Mouse (Mus musculus) left cerebral cortex, postnatal 10 days (tissue): ENCODE measurements around the gene Erc1. TPM values are rescaled to one million over a fixed set of nuclear protein-coding genes. Genes with fewer than 3 reads are reported as not detected.

ENCODE experiments used
- DNase-seq, 2 experiments: peaks; one replicate each; pipeline ENCODE4 v3.0.0; 2021 to 2022; ENCODE audit warnings: low spot score in 2 of 2, mixed read lengths in 1 of 2; ENCODE audit errors: extremely low spot score in 1 of 2
- intact Hi-C: fragments of 180-260 bp; cut with DNase I; formaldehyde crosslinking; loops from one replicate; pipeline ENCODE4 v1.15.1; 2025
- total RNA-seq, 2 experiments: library from RNA; stranded (reverse); gene quantifications; 2 replicates each; pipeline ENCODE4 v1.2.3; 2021

Erc1 gene
- 100 to 1,000 TPM; 127 to 131 TPM for total RNA-seq

DNA sequence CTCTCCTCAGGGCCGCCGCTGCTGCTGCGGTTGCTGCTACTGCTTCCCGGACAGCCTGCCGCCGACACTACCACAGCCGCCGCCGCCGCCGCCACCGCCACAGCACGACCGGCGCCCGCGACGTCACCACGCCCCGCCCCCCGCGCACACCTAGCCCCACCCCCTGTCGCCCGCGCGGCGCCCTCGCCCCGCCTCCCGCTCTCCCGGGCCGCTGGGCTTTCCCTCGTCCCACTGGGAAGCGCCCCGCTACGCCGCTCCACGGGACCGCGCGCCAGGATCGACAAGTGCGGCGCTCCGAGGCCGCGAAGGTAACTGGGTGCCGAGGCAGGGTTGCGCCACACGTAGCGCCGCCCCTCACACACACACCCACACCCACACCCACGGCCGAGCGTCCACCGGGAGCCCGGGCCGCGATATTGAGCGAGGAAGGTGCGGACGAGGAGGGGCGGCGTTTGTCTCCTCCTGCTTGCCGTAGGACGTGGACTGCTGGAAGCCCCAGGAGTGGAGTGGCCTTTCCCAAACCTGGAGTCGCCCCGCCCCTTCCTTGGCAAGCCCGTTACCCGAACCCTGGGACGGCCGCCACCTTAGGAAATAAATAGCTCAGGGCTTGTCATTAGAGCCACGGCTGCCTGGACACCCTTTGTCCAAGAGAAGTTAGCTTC, at the start of gene Erc1:
TSS of gene Erc1 (minus strand) at position 134 of the 662 bp plus-strand sequence.
- DNase-seq: peak; percentile 88 to 97
- intact Hi-C loops: loop anchor here (5.0 kb wide), 2 partner anchors 51 to 54 kb away; partner anchors contain the start of gene Rad52

DNA sequence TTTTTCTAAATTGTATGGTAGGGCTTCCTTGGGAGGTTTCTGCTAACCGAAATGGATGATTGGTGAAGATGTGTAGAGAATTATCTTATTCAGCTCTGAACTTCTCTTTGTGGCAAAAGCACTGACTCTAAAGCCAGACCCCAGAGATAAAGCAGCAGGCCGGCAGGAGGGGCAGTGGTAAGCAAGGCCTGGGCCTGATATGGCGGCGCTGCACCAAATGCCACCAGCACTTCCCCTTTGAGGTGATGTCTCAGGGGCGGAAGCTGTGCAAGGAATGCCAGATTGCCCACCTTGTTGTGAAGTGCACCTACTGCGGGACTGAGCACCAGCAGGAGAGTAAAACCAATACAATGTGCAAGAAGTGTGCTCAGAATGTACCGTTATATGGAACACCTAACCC, 44.7 kb upstream of the Erc1 start:
- DNase-seq: no peak
- intact Hi-C loops: no loop called here

DNA sequence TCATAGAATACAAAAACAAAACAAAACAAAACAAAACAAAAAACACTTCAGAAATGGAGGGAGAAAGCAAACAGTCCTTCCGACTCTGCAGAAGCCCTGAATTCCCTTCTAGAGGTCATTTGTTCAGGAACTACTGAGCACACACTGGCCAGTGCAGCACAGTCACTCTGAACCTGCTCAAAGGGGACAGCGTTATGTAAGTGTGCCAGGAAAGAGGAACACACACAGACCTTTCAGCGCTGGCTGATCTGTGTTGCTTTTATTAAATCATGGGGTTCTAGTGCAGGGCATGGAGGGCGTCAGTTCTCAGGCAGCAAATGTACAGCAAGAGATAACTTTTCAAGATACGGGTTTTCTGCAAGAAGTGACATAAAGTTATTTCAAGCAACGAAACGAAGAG, 35.2 kb upstream of the Erc1 start:
- intact Hi-C loops: no loop called here
- DNase-seq: no peak

DNA sequence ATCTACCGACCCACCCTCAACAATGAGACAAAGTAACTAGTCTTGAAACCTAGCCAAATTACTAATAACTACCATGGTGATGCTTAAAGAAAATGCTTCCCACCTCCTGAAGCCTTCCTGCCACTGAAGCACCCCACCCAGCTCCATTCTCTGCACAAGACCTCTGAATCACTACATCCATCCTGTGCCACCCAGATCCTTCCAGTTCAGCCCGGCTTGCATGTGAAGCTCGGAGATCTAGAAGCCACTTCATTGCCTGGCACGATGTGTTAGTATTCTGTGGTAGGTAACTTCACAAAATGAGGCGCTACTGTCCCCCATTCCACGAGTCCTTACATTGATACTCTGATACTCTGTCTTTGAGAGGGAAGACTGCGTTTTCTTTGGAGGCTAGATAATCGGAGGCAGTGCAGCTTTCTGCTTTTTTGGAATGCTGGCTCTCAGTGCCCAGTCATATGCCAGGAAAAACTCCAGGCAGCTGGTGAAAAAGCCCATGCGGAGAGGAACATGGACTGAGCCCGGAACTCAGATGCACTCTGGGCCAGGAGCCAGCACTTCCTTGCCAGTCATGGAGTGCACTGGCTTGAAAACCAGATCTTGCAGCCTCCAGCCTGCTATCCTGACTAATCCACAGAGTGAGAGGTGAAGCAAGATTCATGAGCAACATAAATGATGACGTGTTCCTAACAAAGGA, 16.5 kb upstream of the Erc1 start:
- intact Hi-C loops: no loop called here
- peak; percentile 85 to 88 for DNase-seq

DNA sequence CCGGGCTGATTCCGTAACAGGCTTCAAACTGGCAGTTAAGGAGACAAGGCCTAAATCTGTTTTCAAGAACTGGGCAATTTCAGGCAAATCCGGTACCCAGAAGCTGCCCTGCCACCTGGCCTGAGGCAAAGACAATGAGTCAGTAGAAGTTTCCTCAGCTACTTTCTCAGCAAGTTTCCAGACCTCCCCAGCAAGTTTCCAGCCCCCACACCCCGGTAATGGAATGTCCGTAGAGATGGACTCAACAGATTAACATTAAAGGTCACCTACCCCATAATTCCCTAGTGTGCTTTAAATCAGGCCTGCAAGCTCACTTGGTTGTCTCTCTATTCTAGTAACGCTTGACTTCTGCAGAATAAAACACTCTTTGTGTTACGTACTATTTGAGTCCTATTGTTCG, 13.6 kb upstream of the Erc1 start:
- intact Hi-C loops: no loop called here
- no peak for DNase-seq

DNA sequence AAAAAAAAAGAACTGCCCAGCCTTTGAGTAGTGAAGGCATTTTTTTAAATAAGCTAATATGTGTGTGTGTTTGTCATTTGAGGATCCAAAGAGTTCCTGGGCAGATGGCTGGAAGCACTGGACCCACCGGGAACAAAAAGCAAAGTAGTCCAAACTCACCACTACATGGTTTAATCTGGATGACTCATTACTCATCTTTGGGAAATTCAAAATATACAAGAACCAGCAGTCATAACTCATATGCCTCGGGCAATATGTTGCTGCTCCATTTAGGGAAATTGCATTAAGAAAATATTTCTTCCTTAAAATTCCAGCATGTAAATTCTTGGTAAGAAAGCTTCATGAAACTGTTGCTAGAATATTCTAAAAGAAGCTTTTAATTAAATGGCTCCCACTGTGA, 12.3 kb upstream of the Erc1 start:
- no peak for DNase-seq
- intact Hi-C loops: no loop called here

DNA sequence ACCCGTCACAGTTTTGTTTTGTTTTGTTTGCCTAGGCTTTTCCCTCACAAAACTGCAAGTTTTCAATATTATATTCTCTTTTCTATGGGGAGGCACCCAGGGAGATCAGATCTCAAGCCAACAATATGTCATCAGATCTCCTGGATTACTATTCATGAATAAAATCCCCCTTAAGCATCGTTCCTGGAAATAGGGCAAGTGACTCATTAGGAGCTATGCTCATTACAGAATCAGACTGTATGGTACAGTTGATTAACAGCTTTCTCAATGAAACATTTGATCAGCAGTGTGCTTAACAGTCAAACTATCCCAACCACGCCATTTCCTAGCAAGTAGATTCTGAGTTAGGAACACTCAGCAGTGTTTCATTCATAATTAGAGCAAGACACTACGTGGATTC, 7.5 kb upstream of the Erc1 start:
- DNase-seq: no peak
- intact Hi-C loops: no loop called here

DNA sequence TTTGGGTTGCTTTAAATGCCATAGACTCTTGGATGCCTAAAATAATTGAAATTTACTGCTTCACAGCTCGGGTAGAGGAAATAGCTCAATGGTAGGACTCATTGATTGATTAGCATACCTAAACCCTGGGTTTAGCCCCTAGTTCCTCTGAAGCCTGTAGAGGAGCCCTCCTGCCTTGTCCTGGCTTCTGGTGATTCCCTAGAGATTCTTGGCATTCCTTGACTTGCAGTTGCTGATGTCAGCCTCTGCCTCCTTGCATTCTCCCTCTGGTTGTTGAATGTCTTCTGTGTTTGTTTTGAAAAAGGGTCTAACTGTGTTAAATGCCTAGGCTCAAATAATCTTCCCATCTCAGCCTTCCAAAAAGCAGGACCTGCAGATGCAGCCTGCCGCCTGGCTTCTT, 6.2 kb upstream of the Erc1 start:
- DNase-seq: no peak
- intact Hi-C loops: no loop called here

DNA sequence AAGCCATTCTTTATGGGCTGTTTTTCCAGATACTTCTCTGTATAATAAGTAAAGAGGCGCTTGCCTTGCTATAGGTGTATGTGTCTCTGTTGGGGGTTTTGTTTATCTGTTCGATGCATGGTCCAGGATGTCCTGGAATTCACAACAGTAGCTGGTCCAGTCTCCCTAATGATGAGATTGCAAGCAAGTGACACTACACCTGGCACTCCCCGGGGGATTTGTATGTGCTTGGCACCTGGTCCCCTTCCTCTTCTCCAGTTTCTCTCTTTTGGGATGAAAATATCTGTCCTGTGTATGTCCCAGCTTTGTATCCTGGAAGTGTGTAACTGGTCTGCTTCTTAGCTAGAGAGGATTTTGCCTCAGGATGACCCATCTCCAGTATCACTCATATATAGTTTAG, 1.9 kb upstream of the Erc1 start:
- no peak for DNase-seq
- intact Hi-C loops: loop anchor here (5.0 kb wide), 2 partner anchors 52 to 53 kb away; partner anchors contain the start of gene Rad52

DNA sequence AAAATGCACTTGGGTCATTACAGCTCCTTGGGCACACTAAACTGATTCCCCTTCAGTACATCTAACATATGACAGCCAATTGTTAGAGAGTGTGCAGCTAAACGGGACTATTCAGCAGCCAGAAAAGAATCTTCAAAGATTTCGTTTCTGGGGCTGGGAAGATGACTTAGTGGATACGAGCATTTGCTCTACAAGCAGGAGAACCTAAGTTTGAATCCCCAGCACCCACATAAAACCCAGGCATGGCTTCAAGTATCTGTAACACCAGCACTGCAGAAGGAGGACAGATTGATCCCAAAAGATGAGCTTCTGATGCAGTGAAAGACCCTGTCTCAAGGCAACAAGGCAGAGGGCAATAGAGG, 1.4 kb upstream of the Erc1 start:
- intact Hi-C loops: loop anchor here (5.0 kb wide), 2 partner anchors 52 to 53 kb away; partner anchors contain the start of gene Rad52
- DNase-seq: no peak

DNA sequence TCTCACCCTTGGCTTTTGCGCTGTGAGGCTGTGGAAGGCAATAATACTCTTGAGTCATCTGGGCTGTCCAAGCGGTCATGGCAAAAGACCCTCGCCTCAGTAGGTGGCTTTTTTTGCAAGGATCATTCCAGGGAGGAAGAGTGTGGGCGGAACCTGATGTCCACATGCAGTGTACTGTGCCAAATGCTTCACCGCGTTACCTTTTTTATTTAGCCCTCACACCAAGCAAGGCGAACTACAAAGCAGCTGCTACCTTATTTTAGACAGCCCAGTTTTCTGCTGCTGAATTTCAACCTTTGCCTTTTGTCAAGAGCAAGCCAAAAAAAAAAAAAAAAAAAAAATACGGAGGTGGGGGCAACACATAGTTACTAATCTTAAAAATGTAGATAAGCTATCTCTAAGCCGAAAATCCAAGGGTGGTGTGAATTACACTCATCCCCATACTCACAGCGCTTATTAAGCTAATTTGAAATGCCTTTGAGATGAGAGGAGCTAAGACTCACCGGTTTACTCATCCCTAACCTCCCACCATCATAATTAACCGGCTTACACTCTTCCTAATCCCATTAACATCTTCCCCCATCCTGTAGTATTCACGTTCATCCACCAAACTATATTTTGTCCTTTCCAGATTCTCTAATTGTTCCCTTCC, 855 bp upstream of the Erc1 start:
- intact Hi-C loops: loop anchor here (5.0 kb wide), 2 partner anchors 52 to 53 kb away; partner anchors contain the start of gene Rad52
- DNase-seq: peak in 1 of 2 experiments; percentile 23

DNA sequence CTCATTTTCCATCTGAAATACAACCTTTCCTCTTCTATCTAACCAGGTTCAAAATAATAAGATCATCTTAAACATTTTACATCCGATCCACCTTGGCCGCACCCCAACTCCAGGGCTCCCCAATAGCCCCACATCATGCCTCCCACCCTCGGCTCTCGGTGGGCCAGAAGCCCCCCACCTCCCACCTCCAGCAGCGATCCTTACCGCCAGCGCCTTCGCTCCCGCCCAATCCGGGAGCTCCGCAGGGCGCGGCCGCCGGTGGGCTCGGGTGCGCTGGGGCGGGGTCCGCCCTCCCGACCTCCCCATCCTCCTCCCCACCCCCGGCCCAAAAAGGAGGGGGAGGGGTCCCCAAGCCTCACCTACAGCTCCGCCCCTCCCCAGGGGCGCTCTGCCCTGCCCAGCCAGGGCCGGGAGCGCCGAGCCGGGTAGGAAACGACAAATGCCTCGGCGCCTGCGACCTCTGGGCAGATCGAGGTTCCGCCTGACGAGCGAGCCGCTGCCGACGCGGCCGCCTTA, 391 bp downstream of the Erc1 start:
- DNase-seq: no peak
- intact Hi-C loops: loop anchor here (5.0 kb wide), 2 partner anchors 50 to 55 kb away; partner anchors contain the start of gene Rad52

DNA sequence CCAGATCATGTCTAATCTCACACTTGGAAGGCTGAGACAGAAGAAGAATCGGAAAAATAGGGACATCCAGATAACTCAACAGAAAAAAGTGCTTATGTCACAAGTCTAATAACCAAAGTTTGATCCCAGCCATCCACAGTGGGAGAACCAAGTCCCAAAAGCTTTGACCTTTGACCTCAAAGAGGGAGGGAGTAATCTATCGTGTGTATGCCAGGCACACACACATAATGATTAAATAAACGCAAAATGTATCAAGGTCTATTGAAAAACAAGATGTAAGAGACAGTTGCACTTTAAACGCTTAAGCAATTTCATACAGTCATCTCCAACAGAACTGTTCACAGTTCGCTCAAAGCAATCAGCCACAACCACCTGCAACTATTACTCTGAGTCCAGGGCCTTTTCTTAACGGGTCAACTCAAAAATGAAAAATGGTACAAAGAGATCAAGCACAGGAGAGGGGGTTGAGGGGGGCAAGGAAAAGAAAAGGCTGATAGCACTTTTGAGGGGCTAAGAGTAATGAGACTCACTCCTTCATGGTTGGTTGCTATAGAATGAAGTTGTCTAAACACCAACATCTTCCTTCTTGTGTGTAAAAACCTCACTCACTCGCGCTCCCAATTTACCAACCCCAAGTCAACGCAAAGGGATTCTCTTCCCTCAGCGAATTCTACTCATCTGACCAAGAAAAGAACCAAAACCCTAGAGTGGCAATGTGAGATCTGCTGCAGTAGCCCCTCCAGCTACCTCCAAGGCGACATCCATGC, 1.0 kb downstream of the Erc1 start:
- intact Hi-C loops: loop anchor here (5.0 kb wide), 2 partner anchors 50 to 55 kb away; partner anchors contain the start of gene Rad52
- no peak for DNase-seq

DNA sequence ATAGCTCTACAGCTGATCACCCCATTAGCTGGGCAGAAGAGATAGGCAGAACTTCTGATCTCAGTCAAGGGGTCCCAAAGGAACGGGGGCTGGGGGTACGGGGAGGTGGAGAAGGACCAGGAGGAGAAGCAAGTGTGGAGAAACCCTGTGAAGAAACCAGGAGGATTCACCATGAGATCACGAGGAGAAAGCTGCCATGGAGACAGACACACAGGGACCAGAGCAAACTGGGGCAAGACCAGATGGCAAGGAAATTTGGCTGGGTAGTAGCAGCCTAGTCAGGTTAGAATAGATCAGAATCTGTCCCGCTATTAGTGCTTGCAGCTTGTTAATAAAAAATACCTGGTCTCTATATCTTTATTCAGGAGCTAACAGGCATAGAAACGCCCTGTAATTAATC, 18.0 kb downstream of the Erc1 start:
- no peak for DNase-seq
- intact Hi-C loops: no loop called here

DNA sequence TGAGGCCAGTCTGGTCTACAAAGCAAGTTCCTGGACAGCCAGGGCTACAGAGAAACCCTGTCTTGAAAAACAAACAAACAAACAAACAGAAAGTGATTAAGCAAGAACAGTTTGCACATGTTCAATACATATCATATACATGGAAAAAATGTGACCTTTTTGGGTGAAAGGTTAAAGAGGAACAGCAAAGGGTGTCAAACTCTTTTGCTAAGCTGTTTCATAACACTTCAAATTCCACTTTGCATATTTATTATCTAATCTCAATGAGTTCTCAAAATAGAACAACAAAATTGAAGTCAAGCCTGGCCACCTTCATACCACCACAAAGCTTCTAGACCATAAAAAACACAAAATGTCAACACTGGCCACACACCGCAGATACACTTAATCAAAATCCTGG, 19.8 kb downstream of the Erc1 start:
- no peak for DNase-seq
- intact Hi-C loops: no loop called here

DNA sequence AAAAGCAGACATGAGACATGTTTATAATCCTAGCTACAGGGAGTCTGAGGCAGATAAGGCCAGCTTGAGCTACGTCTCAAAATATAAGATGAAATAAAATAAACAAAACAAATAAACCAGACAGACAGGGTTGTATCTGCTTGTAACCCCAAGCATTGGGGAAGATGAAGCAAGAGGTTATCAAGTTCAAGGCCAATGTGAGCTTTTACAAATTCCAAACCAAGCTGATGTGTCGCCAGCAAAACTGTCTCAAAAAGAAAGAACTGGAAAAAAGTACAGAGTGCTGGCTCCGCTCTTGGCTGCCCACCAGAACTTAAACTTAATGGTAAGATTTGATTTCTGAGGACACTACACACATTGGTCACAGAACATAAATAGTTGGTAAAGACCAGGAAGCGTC, 21.3 kb downstream of the Erc1 start:
- intact Hi-C loops: no loop called here
- DNase-seq: no peak

DNA sequence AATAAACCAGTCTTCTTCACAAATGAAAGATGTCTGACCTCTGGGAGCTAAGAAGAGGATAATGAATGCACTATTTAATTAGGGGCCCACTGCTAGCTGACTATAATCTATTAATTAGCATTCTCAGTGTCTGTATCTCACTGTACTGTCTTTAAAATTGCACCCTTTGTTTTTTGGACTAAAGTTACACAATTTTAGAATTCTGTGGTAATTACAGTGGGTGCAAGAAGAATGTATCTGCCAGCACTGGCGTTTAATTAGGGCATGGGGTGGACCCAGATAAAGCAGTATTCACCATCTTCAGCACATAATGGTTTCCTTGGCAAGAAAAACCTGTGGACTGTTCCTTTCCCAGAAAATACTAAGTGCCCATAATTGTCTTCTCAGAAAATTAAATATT, 25.8 kb downstream of the Erc1 start:
- DNase-seq: no peak
- intact Hi-C loops: no loop called here

DNA sequence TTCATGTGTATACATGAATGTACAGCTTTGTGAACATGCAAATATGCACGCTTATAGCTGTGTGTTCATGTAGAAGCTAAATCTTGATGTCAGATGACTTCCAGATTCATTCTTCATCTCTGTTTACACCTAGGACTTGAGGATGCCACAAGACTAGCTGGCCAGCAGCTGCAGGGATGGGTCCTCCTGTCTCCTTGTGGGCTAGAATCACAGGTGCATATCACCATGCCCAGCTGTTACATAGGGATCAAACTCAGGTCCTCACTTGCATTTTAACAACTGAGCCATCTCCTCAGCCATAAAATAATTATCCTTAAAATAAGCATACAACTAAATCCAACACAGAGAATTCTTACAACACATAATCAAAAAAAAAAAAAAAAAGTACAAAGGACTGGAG, 26.8 kb downstream of the Erc1 start:
- intact Hi-C loops: no loop called here
- no peak for DNase-seq

DNA sequence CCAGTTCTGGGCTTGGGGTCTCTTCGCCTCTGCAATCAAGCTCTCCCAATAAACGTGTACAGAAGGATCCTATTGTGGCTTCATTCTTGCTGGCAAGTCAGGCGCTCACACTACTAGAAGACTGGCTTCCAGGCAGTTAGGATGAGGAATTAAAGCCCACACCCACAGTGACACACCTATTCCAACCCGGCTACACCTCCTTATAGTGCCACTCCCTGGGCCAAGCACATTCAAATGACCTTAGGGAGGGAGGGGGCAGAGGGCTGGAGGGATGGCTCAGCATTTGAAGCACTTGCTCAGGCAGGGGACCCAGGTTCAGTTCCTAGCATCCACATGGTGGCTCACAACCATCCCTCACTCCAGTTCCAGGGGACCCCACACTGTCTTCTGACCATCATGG, 29.4 kb downstream of the Erc1 start:
- intact Hi-C loops: no loop called here
- no peak for DNase-seq
